Mouse (Mus musculus): ENCODE results near the gene Vsig10l. TPM values are rescaled to one million over a fixed set of nuclear protein-coding genes. Genes with fewer than 3 reads are reported as not detected.

Vsig10l gene
- polyA plus RNA-seq, 1 experiment from 2014 or later: 2.7 TPM

DNA sequence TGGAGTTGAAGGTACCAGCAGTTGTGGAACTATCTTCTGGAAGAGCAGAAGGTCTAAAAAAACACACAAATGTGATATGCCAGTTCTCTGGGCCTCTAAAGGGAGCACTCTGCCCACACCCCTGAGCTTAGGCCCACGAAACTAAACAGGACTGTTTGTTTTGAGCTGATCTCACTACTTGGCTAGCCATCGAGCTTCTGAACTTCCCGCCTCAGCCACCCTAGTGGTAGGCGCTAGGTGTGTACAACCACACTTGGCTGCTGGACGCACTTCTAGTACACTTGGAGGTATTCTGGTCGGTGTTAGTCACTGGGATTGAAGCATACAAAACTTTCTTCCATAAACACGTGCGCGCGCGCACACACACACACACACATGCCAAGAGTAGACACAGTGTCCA lies 11.2 kb upstream of the Vsig10l start:
- no peak overlapping the region for H3K4me3 ChIP-seq (ENCODE audit: low read length)
- WGBS: 95% methylated on average over 11 of the region's 11 CpGs
- H3K27me3 ChIP-seq (replicated peaks; ENCODE audit: control insufficient read depth, insufficient read depth, low read length): no peaks in the 10 kb centered on the region
- no peaks in the 10 kb centered on the region for H3K4me1 ChIP-seq (ENCODE audit: control insufficient read depth, insufficient read depth, low read length)
- no peak overlapping the region for H3K4me2 ChIP-seq (ENCODE audit: low read depth, low read length)
- peaks cover 13% of the 10 kb centered on the region; the same call in 1 of the 2 replicates for H3K36me3 ChIP-seq (ENCODE audit: control insufficient read depth, insufficient read depth, low read length)
- no peak overlapping the region for H3K9ac ChIP-seq (ENCODE audit: low read depth, low read length)
- H3K9me3 ChIP-seq (ENCODE audit: control insufficient read depth, low read length): no peaks in the 10 kb centered on the region
- no peak overlapping the region for H3K27ac ChIP-seq (ENCODE audit: low read length)
- no peak for ATAC-seq

DNA sequence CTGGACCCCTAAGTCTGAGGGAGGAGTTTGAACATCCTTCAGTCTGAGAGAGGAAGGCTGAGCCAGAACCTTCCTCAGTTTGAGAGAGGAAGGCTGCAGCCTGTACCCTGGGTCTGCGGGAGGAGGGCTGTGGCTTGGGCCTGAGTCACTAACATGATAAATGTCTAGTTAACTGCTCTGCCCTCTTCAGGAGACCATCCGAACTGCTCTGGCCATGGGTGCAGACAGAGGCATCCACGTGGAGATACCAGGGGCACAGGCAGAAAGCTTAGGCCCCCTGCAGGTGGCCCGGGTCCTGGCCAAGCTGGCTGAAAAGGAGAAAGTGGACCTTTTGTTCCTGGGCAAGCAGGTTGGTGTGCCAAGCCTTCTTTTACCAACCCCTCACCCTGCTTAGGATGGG lies 10.3 kb upstream of the Vsig10l start:
- Histone ChIP-seq H3K4me2 (ENCODE audit: low read depth, low read length) (no peak overlapping the region), H3K4me3 (ENCODE audit: low read length) (no peak overlapping the region), H3K27me3 (replicated peaks; ENCODE audit: control insufficient read depth, insufficient read depth, low read length) (no peaks in the 10 kb centered on the region), H3K4me1 (ENCODE audit: control insufficient read depth, insufficient read depth, low read length) (no peaks in the 10 kb centered on the region), H3K9me3 (ENCODE audit: control insufficient read depth, low read length) (no peaks in the 10 kb centered on the region), H3K9ac (ENCODE audit: low read depth, low read length) (no peak overlapping the region), H3K36me3 (ENCODE audit: control insufficient read depth, insufficient read depth, low read length) (peaks cover 13% of the 10 kb centered on the region; the same call in 1 of the 2 replicates), H3K27ac (ENCODE audit: low read length) (no peak overlapping the region)
- 52% methylated on average over 4 of the region's 4 CpGs for WGBS
- ATAC-seq: no peak

DNA sequence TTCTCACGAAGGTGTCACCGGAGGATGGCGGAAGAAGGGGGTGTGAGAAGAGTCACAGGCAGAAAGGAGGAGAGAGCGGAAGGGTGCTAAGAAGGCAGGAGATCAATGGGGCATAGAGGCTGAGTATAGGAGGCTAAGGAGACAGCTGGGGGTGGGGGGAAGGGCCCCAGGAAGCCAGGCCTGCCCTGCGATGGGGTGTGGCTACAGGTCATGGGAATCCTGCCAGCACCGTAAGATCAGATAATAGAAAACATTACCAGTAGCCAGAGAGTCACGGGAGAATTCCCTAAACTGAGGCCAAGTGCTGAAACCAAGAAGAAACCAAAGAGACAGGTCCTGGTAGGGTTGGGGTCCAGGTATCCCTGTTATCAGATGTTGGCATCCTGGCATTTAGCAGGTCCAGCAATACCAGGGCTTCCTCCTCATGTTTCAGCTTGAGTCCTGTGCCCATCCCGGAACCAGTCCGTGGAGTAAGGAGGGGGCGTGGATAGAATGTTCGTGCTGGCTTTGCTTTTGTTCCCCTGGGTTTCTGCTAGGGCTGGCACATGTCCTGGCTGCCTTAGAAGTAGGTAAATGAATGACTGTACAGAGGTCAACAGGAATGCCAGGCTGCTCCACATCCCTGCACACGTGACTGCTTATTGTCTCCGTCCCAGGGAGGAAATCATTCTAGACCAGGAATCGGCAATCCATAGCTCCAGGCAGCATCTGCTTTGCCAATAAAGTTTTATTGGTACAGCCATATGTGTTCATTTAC lies 9.2 kb upstream of the Vsig10l start:
- no peaks in the 10 kb centered on the region for H3K4me1 ChIP-seq (ENCODE audit: control insufficient read depth, insufficient read depth, low read length)
- peaks cover 17% of the 10 kb centered on the region; the same call in 1 of the 2 replicates for H3K36me3 ChIP-seq (ENCODE audit: control insufficient read depth, insufficient read depth, low read length)
- WGBS: 84% methylated on average over 14 of the region's 14 CpGs
- H3K9me3 ChIP-seq (ENCODE audit: control insufficient read depth, low read length): no peaks in the 10 kb centered on the region
- no peak overlapping the region for H3K9ac ChIP-seq (ENCODE audit: low read depth, low read length)
- H3K27me3 ChIP-seq (replicated peaks; ENCODE audit: control insufficient read depth, insufficient read depth, low read length): no peaks in the 10 kb centered on the region
- H3K27ac ChIP-seq (ENCODE audit: low read length): no peak overlapping the region
- H3K4me3 ChIP-seq (ENCODE audit: low read length): no peak overlapping the region
- no peak overlapping the region for H3K4me2 ChIP-seq (ENCODE audit: low read depth, low read length)
- ATAC-seq: peak; percentile 34; the same call in 1 of the 2 replicates

DNA sequence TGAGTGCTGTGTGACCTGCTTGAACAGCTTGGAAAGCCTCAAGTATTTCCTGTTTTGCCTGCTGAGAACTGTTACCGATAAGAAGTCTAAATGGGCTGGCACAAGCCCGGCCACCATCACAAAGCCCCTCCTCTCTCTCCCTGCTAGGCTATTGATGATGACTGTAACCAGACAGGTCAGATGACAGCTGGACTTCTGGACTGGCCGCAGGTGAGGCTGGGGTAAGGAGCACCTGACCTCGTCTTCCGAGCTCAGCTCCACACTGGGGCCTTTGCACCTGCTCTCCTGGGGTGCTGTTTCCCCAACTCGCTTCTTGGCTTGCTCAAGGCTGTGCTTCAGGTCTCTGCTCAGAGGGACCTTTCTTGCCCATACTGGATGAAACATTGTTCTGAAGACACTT lies 8.6 kb upstream of the Vsig10l start:
- 88% methylated on average over 6 of the region's 6 CpGs for WGBS
- Histone ChIP-seq H3K4me3 (ENCODE audit: low read length) (no peak overlapping the region), H3K9ac (ENCODE audit: low read depth, low read length) (no peak overlapping the region), H3K36me3 (ENCODE audit: control insufficient read depth, insufficient read depth, low read length) (peaks cover 17% of the 10 kb centered on the region; the same call in 1 of the 2 replicates), H3K27me3 (replicated peaks; ENCODE audit: control insufficient read depth, insufficient read depth, low read length) (no peaks in the 10 kb centered on the region), H3K27ac (ENCODE audit: low read length) (no peak overlapping the region), H3K9me3 (ENCODE audit: control insufficient read depth, low read length) (no peaks in the 10 kb centered on the region), H3K4me1 (ENCODE audit: control insufficient read depth, insufficient read depth, low read length) (no peaks in the 10 kb centered on the region), H3K4me2 (ENCODE audit: low read depth, low read length) (no peak overlapping the region)
- ATAC-seq: peak; percentile 31

DNA sequence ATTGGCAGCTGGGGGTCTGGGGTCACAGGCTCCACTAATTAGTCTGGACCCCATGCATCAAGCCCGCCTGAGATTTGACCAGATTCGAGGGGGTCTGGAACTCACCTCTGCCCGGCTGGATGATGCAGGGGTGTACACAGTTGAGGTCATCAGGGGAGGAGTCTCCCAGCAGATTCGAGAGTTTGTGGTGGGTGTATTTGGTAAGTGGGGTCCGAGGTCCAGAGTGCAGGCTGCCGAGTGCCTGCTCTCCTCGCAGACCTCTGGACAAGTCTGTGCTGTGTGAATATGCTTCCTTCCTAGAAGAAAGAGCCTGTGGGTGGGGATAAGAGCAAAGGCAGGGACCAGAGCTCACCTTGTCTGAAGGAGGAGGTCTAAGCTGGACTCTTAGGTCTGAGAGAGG lies 1.0 kb downstream of the Vsig10l start:
- Histone ChIP-seq H3K4me2 (ENCODE audit: low read depth, low read length) (no peak overlapping the region), H3K27ac (ENCODE audit: low read length) (no peak overlapping the region), H3K4me3 (ENCODE audit: low read length) (no peak overlapping the region), H3K27me3 (replicated peaks; ENCODE audit: control insufficient read depth, insufficient read depth, low read length) (no peaks in the 10 kb centered on the region), H3K36me3 (ENCODE audit: control insufficient read depth, insufficient read depth, low read length) (no peaks in the 10 kb centered on the region), H3K9ac (ENCODE audit: low read depth, low read length) (no peak overlapping the region), H3K9me3 (ENCODE audit: control insufficient read depth, low read length) (no peaks in the 10 kb centered on the region), H3K4me1 (ENCODE audit: control insufficient read depth, insufficient read depth, low read length) (no peaks in the 10 kb centered on the region; the same call in 1 of the 2 replicates)
- no peak for ATAC-seq
- 76% methylated on average over 7 of the region's 7 CpGs for WGBS

DNA sequence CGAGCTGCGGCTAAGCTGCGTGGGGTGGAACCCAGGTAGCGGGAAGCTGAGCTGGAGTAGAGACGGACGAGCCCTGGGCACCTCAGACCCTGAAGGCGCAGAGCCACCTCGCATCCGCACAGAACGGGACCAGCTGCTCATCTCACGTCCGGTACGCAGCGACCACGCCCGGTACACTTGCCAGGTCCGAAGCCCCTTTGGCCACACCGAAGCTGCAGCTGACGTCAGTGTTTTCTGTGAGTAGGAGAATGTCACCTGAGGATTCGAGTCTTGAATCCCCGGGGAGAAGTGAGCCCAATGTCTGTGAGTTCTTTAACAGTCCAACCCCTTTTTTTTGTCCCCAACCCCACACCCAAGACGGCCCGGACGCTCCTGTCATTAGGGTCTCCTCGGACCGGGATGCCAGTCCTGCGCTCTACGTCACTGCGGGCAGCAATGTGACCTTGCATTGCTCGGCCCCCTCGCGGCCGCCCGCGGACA lies 2.0 kb downstream of the Vsig10l start:
- peak overlapping the region; percentile 69 for H3K9ac ChIP-seq (ENCODE audit: low read depth, low read length)
- no peaks in the 10 kb centered on the region for H3K9me3 ChIP-seq (ENCODE audit: control insufficient read depth, low read length)
- H3K4me2 ChIP-seq (ENCODE audit: low read depth, low read length): peak overlapping the region; percentile 99
- ATAC-seq: no peak
- H3K27me3 ChIP-seq (replicated peaks; ENCODE audit: control insufficient read depth, insufficient read depth, low read length): no peaks in the 10 kb centered on the region
- H3K27ac ChIP-seq (ENCODE audit: low read length): peak overlapping the region; percentile 19; the same call in 1 of the 2 replicates
- H3K36me3 ChIP-seq (ENCODE audit: control insufficient read depth, insufficient read depth, low read length): no peaks in the 10 kb centered on the region
- 9% methylated on average over 35 of the region's 35 CpGs for WGBS
- H3K4me3 ChIP-seq (ENCODE audit: low read length): peak overlapping the region; percentile 59
- no peaks in the 10 kb centered on the region; the same call in 1 of the 2 replicates for H3K4me1 ChIP-seq (ENCODE audit: control insufficient read depth, insufficient read depth, low read length)

DNA sequence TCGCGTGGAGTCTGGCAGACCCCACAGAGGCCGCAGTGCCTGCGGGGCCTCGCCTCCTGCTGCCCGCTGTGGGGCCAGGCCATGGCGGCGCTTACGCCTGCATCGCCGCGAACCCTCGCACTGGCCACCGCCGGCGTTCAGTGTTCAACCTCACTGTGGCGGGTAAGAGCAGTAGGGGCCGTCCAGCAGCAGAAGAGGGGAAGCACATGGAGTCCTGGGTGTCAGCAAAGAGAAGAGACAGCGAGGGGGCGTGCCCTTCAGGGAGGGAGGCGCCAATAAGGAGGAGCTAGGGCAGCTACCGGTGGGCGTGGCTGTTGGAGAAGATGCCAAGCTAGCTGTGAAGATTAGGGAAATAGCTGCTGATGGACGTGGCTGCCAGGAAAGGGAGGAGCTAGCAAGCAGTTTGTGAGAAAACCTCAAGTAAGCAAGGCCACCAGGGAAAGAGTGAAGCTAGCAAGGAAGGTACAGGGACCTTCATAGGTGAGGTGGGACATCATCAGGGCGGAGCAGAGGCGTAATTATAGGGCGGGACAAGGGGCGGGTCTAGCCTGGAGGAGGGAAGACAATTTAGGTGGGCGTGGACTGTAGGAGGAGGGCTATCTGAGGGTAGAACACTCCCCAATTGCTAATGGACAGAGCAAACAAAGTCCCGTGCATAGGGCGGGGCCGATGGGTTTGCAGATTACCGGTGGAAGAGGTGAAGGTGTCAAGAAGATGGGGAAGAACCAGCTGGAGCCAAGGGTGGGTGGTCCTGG lies 2.6 kb downstream of the Vsig10l start:
- H3K9ac ChIP-seq (ENCODE audit: low read depth, low read length): peak overlapping the region; percentile 69
- H3K4me2 ChIP-seq (ENCODE audit: low read depth, low read length): peak overlapping the region; percentile 99
- H3K27ac ChIP-seq (ENCODE audit: low read length): peak overlapping the region; percentile 35; the same call in 1 of the 2 replicates
- ATAC-seq: peak; percentile 92
- H3K4me3 ChIP-seq (ENCODE audit: low read length): peak overlapping the region; percentile 59
- WGBS: 2% methylated on average over 33 of the region's 33 CpGs
- H3K27me3 ChIP-seq (replicated peaks; ENCODE audit: control insufficient read depth, insufficient read depth, low read length): no peaks in the 10 kb centered on the region
- no peaks in the 10 kb centered on the region for H3K36me3 ChIP-seq (ENCODE audit: control insufficient read depth, insufficient read depth, low read length)
- H3K4me1 ChIP-seq (ENCODE audit: control insufficient read depth, insufficient read depth, low read length): no peaks in the 10 kb centered on the region
- no peaks in the 10 kb centered on the region for H3K9me3 ChIP-seq (ENCODE audit: control insufficient read depth, low read length)

DNA sequence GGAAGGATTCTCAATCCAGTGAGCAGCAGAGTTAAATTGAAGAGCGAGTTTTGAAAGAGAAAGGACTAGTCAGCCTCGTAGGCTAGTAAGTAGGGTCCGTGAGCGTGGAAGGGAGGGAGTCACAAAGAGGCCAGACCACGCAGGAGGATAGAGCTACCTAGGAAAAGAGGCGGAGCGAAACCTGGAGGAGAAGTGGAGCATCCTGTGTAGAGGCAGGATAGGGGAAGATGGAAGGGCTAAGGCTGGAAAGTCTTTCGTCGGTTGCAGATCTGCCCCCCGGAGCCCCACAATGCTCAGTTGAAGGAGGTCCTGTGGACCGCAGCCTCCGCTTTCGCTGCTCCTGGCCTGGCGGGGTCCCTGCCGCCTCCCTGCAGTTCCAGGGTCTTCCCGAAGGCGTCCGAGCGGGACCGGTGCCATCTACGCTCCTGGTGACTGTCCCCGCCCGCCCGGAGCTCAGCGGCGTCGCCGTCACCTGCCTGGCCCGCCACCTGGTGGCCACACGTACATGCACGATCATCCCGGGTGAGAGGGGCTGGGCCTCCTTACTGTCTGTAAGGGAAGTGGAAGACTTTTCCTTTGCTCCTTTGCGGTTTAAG lies 3.2 kb downstream of the Vsig10l start:
- H3K27me3 ChIP-seq (replicated peaks; ENCODE audit: control insufficient read depth, insufficient read depth, low read length): no peaks in the 10 kb centered on the region
- peak; percentile 76 for ATAC-seq
- H3K9ac ChIP-seq (ENCODE audit: low read depth, low read length): peak overlapping the region; percentile 69
- H3K4me1 ChIP-seq (ENCODE audit: control insufficient read depth, insufficient read depth, low read length): no peaks in the 10 kb centered on the region
- H3K36me3 ChIP-seq (ENCODE audit: control insufficient read depth, insufficient read depth, low read length): no peaks in the 10 kb centered on the region
- 1% methylated on average over 33 of the region's 33 CpGs for WGBS
- H3K27ac ChIP-seq (ENCODE audit: low read length): peak overlapping the region; percentile 35; the same call in 1 of the 2 replicates
- H3K4me3 ChIP-seq (ENCODE audit: low read length): peak overlapping the region; percentile 59
- H3K4me2 ChIP-seq (ENCODE audit: low read depth, low read length): peak overlapping the region; percentile 99
- H3K9me3 ChIP-seq (ENCODE audit: control insufficient read depth, low read length): no peaks in the 10 kb centered on the region

DNA sequence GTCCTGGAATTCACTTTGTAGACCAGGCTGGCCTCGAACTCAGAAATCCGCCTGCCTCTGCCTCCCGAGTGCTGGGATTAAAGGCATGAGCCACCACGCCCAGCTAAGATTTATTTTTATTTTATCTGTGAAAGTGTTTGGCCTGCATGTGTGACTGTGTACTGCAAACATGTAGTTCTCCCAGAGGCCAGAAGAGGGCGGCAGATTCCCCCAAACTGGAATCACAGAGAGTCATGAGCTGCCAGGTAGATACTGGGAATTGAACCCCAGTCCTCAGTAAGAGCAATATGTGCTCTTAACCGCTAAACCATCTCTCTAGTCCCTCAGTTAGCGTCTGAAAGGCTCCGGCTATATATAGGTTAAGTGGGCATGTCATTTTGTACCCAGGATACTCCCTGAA lies 7.4 kb downstream of the Vsig10l start:
- Histone ChIP-seq H3K9me3 (ENCODE audit: control insufficient read depth, low read length) (no peaks in the 10 kb centered on the region), H3K4me2 (ENCODE audit: low read depth, low read length) (no peak overlapping the region), H3K9ac (ENCODE audit: low read depth, low read length) (no peak overlapping the region), H3K27me3 (replicated peaks; ENCODE audit: control insufficient read depth, insufficient read depth, low read length) (peaks cover 2% of the 10 kb centered on the region), H3K36me3 (ENCODE audit: control insufficient read depth, insufficient read depth, low read length) (no peaks in the 10 kb centered on the region), H3K4me1 (ENCODE audit: control insufficient read depth, insufficient read depth, low read length) (no peaks in the 10 kb centered on the region), H3K27ac (ENCODE audit: low read length) (no peak overlapping the region), H3K4me3 (ENCODE audit: low read length) (no peak overlapping the region)
- 49% methylated on average over 8 of the region's 8 CpGs for WGBS
- no peak for ATAC-seq

All from intestine, embryonic 16.5 days (tissue).